Mouse (Mus musculus): ENCODE data around the gene Tm7sf2.

Tm7sf2 gene

DNA sequence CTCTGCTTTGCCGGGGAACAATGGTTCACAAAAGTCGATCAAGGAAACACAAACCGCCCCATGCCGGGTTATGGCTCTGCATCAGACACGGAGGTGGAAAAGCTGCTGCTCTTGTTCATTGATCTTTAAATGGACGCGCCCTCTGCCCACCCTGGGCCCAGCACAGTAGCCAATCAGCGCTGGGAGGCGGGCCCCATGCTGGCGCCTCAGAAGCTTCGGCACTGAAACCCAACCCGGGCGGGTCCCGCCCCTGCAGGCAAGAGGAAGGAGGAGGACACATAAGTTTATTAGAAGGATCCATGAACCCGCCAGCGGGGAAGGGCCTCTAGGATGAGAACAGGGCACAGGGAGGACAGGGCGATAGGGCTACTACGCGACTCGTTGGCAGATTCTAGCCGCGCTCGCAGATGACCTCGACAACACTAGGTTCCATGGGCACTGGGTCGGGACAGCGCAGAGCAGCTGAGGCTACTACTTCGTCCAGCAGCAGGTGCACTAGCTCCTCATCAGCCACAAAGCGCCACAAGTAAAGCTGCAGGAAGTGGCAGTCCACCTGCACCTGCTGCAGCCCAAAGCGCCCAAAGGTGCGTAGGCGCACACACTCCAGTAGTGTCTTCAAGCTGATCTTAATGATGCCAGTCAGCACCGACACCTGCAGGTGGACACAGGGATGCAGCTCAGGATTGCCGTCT is at the start of gene Tm7sf2:
Tm7sf2 (minus strand) TSS at position 650 of the 692 bp plus-strand sequence.
- DNase-seq, result peak; percentile 81 to 84

DNA sequence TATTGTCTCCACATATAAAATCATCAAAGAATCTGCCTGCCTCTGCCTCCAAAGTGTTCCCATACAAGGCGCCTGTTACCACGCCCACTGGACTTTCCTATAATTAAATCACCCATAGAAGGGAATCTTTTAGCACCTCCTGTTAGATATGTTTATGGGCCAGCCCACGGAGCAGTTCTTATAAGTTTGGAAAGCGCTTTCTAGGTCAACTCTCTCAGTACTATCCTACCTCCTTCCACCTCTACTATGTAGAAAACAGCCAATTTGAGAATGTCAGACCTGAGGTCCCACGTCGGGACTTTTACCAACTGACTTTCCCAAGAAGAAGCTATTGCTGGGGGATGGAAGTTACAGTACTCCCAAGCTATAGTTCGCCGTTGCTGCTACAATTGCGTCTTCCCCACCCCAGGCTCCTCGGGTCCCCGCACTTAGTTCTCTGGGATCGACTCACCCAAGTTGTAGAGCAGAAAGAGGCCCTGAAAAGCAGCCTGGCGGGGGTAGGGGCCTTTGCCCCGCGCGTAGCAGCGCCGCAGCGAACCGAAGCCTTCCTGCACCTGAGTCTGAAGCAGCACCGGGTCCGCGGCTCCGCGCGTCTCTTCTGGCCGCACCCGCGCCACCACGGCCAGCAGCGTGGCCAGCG is 49.3 kb upstream of the Tm7sf2 start:
- DNase-seq, result no peak

DNA sequence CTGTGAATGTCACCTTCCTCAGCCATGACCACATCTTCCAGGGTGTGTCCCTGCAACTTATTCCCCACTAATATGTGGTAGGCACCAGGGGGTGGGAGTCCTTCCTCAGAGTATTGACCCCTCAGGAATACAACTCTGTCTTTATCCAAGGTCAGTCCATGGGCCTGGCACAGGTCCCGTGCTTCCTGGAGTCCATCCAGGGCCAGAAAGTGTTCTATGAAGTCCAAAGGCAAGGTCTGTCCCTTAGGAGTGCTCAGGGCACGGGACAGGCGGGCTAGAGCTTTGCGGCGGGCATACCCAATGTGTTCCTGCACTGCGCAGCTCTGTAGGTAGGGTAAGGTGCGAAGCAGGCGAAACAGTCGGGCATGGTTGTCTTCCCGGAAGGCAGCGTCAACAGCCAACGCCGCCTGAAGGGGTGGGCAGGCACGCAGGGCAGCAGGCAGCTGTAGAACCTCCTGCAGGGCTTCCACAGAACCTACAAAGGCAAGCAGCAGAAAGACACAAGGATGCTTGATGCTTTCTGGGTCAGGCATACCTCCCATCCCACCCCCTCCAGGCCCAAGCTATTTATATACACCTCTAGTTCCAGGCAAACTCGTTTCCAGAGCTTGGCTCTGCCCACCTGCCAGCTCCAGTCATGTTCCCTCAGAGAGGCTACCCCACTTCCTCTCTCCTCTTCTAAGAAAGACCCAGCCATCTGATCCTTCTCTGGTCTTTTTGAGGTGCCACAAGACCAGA is 48.1 kb upstream of the Tm7sf2 start:
- DNase-seq, result no peak

DNA sequence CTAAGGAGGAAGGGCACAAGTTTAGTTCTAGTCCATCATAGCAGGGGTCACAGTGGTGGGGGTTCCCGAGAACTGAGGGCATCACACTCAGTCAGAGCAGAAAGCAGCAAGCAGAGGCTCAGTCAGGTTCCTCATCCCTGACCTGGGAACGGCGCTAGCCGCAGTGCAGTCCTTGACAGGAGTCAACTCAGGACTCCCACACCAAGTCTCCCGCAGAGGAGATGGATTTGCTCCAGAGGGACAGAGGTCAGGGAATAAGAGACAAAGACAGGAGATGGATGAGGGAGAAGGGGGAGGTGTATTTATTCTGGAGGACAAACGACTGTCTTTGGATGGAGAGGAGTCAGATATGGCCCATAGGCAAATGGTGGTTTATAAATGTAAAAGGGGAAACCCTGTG is 44.9 kb upstream of the Tm7sf2 start:
- DNase-seq, result no peak

DNA sequence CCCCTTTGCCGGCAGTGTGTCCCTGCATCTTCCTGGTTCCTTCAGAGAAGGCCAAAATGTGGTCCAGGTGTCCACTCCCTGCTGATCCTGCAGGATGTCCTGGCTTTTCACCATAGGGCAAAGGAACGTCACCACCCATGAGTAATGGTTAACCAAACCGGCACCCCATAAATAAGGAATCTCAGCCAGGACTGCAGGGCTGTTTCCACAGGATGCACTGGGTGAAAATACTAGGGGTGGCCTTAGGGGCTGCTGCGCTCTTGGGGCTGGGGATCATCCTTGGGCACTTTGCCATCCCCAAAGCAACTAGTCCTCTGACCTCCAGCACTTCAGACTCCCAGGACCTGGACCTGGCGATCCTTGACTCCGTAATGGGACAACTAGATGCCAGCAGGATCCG is 37.4 kb upstream of the Tm7sf2 start, which contains the start of gene Naaladl1:
Naaladl1 (plus strand) TSS at position 197 of the 400 bp plus-strand sequence.
- DNase-seq, result no peak

DNA sequence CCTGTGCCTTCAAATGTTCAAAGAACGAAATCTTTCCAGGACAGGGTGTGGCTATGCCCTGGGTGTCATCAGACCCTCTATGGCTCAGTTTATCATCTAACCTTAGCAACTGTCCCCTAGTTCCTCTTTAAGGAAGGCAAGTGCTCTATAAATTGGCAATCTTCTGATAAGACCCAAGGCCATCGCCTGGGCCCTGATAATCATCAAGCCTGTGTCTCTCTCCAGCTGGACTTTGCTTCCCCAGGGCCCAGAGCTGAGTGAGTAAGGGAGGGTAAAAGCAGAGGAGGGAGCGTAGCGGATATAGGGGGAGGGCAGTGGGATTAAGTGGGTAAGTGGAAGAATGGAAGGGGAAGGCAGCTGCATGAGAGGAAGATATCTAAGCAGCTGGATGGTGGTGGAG is 36.3 kb upstream of the Tm7sf2 start:
- no peak for DNase-seq

DNA sequence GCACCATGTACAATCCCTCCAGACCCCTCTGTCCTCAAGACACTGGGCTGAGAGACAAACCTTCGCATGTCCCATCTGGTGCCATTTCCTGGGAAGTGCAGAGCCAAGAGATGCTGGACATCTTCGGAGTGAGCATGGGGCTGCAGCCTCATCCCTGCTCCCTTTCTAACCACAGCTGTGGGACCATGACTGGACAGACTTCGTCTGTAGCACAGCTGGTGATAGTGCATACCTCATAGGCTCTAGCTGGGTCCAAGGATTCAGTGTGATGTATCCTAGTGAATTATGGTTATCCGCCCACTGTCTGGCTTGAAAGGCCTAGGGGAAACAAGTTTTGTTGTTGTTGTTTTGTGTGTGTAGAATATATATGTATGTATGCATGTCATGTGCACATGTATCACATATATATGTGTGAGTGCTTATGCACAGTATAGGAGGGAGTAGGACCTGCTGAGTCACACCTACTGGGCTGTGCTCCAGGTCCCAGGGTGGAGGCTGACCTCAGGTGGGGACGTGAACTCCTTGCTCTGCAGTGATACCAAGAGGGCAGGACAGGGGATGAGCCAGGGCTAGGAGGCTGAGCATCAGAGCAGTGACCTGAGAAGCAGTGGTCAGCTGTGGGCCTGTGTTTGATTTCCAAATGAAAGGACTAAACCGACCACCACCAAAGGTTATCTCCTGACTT is 34.1 kb upstream of the Tm7sf2 start:
- no peak for DNase-seq

DNA sequence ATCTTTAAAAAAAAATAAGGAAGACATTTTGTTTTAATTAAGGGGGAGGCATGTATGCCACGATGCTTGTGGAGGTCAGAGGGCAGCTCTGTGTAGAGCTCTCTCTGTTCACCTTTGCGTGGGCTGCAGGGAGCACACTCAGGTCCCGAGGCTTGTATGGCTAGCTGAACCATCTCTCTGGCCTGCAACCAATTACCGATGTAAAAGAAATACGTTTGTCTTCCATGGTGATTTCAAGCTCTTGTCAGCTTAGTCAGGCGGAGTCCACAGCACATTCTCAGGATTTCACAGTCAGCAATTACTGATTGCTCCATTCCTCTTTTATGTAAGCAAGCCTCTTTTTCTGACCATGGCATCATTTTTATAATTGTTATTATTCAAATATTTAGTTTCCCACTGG is 33.0 kb upstream of the Tm7sf2 start:
- no peak for DNase-seq

DNA sequence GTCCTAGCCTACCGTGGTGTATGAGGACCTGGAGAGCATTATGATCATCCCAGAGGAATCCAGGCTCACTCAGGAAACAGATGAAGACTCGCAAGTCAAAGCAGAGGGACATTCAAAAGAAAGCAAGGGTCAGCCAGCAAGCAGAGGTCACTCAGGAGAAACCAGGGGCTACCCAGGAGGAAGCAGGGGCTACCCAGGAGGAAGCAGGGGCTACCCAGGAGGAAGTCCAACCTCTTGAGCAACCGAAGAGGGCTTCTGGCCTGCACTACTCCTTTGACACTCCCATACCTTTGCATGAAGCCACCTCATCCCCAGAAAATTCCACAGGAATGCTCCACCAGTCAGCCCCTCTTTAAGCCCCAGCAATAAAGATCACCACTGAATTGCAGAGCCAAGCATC is 29.7 kb upstream of the Tm7sf2 start:
- no peak for DNase-seq

DNA sequence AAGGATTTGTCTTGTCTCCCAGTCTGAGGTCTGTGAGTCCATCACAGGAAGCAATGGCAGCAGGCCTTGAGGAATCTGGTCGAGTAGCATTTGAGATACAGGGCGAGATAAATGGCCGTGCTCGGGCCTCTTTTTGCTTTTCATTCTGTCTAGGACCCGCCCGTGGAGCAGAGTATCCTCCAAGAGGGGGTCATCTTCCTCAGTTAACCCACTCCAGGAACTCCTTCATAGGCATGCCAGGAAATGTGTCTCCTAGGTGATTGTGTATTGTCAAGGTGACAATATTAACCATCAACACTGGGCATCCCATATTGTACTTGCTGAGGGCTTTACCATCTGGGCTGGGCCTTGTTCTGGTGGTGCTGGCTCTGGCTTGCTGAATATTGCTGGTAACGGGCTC is 25.9 kb upstream of the Tm7sf2 start, which contains the start of gene AC131692.1:
AC131692.1 (plus strand) TSS at position 301 of the 400 bp plus-strand sequence.
- no peak for DNase-seq

DNA sequence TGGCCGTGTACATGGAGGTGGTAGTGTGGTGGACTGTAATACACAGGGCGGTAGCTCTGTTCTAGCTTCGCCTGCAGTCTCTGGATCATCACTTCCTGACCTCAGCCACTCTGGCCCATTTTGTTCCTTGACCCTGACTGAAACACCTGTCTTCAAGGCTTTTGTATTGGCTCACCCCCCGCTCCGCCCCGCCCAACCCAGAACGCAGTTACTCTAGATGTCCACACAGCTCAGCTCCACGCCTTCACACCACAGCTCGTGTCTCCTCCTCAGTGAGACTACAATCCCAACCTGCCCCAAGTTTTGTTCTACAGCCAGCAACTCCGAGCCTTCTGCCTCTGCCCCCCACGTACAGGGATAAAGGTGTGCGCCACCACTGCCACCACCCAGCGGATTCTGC is 20.7 kb upstream of the Tm7sf2 start:
- DNase-seq, result no peak

DNA sequence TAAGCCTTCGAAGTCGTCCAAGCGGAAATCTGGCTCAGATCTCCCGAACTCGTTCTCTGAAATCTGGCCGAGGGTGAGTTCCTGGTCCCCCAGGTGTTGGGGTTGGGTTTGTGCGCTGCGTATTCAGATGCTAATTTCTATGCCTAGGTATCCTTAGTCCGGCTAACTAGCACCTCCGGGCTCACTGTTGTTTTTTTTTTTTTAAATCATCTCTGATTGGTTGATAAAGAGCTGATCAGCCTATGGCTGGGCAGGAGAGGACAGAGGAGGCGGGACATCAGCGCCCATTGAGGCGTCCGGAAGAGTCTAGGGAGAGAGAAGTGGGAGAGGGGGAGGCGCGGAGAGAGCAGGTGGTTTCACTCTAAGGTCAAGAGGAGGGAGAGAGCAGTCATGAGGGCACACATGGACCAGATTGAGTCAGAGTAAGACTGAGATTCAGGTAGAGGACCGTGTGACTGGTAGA is 17.3 kb upstream of the Tm7sf2 start:
- peak; percentile 48 to 56 for DNase-seq

DNA sequence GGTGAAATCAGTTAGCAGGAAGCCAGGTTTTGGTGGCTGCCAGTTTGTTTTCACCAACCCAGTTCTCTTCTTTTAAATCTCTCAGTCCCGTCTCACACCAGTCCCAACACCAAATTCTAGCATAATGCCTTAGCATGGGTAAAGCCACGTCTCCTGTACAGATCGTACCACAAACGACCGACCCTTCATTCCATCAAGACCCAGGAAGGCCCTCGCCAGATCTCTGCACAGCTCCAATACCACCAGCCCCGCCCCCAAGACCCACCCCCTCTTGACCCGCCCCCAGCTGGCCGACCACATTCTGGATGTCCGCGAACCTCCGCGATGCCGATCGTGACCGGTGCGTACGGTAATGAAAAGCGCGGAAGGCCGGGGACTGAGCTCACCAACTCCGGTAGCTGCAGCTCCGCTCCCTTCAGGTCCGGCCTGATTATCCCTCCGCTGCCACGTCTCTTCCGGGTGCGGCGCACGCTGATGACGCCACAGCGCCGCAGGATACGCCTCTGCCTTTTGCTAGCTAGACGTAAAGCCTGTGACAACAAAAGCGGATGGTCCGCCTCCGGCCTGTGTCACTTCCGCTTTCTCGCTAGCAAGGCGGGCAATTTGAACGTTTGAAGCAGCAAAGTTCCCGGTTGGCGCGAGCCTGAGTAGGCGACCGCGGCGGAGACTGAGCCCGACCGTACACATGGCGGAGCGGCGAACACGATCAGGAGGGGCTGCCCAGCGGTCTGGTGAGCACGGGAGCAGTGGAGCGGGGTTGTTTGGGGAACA is 16.5 kb upstream of the Tm7sf2 start, which contains the start of the genes Zfpl1 and Cdca5:
Zfpl1 (minus strand) TSS at position 479 of the 771 bp plus-strand sequence.
Cdca5 (plus strand) TSS at position 506 of the 771 bp plus-strand sequence.
- peak; percentile 92 to 94 for DNase-seq

DNA sequence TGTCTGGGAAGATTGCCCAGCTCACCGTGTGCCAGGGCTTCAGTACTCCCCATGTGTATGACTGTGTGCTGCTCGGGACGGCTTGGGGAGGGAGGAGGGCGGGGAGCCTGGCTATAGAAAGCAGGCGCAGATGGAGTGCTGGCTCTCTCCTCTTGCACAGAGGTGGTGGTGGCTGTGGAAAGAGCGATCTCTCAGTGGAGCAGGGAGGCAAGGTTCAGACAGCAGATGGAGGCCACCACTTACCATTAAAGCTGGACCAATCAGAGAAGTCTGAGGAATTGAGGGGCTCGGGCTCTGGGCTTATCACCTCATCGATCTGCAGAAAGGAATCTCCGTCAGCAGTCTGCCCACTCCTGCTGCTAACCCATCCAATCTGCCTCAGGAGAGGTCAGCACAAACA is 14.0 kb upstream of the Tm7sf2 start, which contains the start of gene Gm28374:
Gm28374 (minus strand) TSS at position 101 of the 400 bp plus-strand sequence.
- no peak for DNase-seq

DNA sequence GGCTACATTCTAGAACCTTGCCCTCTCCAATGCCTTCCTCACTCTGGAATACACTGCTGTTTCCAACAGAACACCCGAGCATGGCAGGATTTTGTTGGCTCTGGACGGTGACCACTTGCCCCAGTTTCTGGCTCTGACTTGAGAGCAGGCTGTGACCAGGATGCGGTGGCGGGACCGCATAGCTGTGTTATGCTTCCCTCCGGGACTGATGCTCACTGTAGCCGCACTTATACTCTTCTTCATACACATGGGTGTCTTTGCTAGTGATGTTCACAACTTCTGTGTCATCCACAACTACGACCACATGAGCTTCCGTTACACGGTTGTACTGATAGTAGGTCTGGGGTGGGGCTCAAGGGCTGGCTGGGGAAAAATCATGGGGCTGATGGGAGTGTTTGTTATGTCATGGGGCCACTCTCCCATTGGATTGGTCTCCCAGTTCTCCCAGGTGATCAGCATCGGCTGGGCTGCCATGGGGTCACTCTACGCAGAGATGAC is 11.9 kb upstream of the Tm7sf2 start, which contains the start of gene Tmem262:
Tmem262 (plus strand) TSS at position 51 of the 498 bp plus-strand sequence.
- no peak for DNase-seq

DNA sequence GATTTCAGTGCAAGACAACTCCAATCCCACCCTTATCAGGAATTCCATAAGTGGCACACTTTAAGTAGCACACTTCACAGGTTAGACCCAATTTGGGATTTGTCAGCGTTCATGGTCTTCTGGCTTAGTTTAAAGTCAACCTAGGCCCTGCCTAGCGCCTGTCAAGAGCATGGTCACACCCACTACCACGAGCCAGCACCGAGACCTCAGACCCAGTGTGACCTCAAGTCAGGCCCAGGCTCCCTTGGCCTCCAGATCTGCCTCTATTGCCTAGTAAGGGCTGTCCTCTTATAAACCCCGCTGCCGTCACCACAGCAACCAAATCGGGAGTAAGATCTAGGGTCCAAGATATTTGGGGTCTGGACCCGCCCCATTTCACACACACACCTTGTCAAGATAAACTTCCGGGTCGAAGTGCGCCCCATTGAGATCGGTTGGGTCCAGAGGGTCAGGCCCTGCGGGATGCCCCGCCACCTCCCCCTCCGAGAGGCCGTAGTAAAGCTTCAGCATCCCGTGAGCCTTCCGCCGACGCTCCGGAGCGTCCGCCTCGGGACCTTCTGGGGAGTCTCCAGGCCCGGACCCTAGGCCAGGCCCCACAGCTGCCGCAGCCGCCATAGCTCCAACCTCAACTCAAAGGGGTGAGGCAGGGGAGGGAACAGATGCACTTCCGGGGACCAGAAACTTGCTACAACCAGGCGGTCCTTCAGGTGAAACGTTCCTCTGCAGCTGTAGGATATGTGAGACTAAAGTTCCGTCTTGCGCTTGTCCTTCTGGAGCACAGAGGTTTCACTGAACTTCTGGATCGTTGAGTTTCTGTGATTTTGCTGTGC is 8.6 kb upstream of the Tm7sf2 start, which contains the start of gene Vps51:
Vps51 (minus strand) TSS at position 668 of the 830 bp plus-strand sequence.
- DNase-seq, result peak; percentile 66 to 81

DNA sequence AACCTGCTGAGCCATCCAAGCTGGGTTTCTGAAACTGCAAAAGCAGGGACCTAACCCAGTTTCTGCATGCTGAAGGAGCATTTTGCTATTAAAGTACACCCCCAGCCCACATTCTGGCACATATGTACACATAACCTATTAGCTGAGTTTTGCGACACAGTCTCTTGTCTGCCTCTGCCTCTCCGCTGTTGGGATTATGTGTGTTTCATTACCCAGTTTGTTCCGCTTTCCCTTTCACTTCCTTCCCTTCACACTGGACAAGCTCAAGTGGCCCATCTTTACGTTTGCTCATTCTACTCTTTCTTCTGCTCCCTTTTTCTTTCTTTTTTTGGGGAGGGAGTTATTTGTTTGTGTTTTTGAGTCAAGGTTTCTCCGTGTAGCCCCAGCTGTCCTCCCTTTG is 5.7 kb upstream of the Tm7sf2 start:
- DNase-seq, result no peak

DNA sequence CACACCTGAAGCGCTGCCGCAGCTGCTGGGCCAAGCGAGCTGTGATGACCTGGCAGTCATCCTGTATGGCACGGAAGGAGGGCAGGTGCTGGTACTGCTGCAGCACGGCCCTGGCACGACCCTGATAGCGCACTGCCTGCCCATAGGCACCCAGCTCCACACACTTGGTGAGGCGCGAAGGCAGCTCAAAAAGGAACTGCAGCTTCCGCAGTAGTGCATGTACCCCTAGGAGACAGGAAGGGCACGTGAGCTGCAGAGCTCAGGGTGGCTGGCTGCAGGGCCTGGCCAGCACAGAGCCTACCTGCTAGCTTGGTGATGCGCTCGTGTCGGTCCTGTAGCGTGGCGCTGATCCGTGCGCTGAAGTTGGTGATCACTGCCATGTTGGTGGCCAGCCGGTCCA is 3.1 kb upstream of the Tm7sf2 start:
- no peak for DNase-seq

DNA sequence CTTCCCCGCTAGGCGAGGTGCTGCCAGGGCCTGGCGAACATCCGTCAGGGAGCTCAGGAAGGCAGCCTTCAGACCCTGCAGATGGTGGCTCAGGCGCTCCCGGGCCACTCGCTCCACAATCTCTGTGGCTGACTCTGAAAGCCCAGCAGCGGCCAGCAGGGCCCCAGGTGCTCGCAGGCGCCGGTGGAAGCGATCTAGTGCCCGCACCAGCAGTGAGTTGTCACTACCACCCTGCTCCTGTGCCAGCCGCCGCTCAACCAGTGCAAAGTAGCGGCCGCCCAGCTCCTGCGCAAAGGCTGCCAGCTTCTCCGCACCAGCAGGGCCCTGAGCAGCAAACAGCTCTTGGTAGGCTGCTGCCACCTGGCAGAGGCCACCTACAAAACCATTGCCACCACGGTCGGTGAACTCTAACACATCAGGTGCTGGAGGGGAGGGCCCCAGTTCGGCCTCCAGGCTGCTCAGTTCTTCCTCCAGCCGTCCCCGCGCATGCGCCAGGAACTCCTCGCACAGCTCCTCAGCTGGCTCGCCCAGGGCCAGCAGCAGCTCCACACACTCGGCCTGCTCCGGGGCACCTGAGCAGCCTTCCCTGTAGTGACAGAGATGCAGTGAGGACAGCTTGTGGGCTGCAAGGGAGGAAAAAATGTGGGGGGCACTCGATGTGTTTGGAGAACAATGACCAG is 2.5 kb upstream of the Tm7sf2 start:
- no peak for DNase-seq

DNA sequence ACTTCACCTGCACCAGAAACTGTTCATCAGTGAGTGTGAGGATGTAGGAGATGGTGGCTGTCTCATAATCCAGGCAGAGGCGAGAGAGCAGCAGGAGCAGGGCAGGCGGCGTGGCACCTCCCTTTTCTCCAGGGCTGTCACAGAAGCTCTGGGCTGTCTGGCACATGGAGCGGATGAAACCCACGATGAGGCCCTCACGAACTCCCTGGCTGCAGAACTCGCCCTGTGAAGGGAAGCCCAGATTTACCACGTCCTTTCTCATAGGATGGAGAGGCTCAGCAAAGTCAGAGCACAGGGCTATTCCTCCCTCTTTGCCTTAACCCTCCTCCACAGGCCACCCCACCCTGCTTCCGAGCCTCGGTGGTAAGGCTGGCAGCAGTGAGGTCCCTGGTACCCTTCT is 1.7 kb upstream of the Tm7sf2 start:
- no peak for DNase-seq

Data from spleen, adult 18-20 months (tissue).